Mouse (Mus musculus): Measurements from ENCODE around the gene Map10. TPM values are rescaled to one million over a fixed set of nuclear protein-coding genes. Genes with fewer than 3 reads are reported as not detected.

Map10 gene
- polyA plus RNA-seq, 1 experiment from 2014 or later, result 0.78 TPM

DNA sequence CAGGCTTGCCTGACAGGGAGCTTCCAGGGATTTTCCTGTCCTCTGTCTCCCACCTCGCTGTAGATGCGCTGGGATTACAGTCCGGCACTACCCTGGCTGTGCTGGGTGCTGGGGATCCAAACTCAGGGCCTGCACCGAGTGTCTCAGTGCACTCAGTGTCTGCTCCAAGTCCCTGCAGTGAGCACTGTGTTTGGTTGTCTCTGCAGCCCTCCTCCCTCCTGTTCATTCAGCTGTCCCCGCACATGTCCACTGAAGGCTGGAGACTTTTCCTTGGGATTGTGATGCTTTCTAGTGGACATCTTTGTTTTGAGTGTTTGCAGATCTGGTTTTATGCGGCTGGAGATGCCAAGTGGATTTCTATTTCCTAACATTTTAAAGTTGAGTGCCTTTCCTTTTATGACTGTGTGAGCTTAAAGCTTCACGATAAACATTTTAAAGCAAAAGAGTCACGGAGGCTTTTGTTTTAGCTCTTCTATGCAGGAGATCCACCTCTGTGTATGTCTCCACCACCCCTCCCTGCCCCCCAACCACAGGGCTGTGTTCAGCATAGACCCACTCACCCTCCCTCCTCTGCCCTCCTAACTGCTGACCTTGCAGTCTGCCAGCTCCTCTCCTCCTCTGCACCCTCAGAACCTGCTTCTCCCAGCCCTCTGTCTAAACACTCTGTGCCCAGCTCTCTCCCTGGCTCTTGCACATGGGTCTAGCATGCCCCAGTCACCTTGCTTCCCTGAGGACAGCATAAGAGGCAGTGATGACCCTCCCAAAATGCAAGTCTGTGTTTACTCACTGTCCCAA is 9.4 kb downstream of the Map10 start:
- no peaks in the 10 kb centered on the region for H3K27me3 ChIP-seq (ENCODE audit: control insufficient read depth, insufficient read depth, low read depth, low read length)
- H3K9me3 ChIP-seq (replicated peaks; ENCODE audit: control insufficient read depth, low read length), result no peaks in the 10 kb centered on the region
- H3K4me3 ChIP-seq (ENCODE audit: low read depth, low read length), result no peak overlapping the region
- H3K4me1 ChIP-seq (ENCODE audit: control insufficient read depth, low read depth, low read length), result no peaks in the 10 kb centered on the region
- H3K27ac ChIP-seq (ENCODE audit: low read length), result no peak overlapping the region
- no peak overlapping the region for H3K9ac ChIP-seq (ENCODE audit: low read depth, low read length)
- WGBS (ENCODE audit: insufficient replicate concordance), result 74% methylated on average over 8 of the region's 8 CpGs
- no peak for ATAC-seq (ENCODE audit: low read depth)
- H3K4me2 ChIP-seq (ENCODE audit: low read depth, low read length), result no peak overlapping the region
- no peaks in the 10 kb centered on the region for H3K36me3 ChIP-seq (ENCODE audit: control insufficient read depth, insufficient read depth)

DNA sequence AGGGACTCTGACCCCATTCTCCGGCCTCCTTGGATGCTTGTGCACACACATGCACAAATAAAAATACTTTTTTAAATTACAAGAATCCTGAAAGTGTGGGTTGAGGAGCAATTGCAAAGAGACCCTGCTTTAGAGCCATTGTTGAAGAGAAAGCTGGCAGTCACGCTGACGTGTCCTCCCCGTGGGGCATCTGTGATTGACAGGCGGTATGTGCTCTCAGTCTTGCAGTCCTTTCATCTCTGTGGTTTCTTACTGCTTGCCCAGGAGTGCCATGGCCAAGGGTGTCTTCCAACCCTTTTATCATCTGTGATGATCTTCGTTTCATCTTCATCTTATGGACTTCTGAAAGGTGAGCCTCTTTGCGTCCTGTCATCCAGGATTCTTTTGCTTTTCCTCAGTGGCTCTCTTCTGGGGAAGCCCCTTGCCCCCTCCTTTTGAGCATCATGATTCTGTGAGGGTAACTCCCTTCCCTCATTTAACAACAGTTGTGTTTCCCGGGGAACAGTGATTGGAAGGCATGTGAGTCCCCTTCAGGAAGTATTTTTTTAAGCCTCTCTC is 11.3 kb downstream of the Map10 start:
- no peaks in the 10 kb centered on the region for H3K4me1 ChIP-seq (ENCODE audit: control insufficient read depth, low read depth, low read length)
- H3K36me3 ChIP-seq (ENCODE audit: control insufficient read depth, insufficient read depth), result no peaks in the 10 kb centered on the region
- H3K27ac ChIP-seq (ENCODE audit: low read length), result no peak overlapping the region
- no peak overlapping the region for H3K9ac ChIP-seq (ENCODE audit: low read depth, low read length)
- no peak for ATAC-seq (ENCODE audit: low read depth)
- H3K4me3 ChIP-seq (ENCODE audit: low read depth, low read length), result no peak overlapping the region
- no peak overlapping the region for H3K4me2 ChIP-seq (ENCODE audit: low read depth, low read length)
- H3K9me3 ChIP-seq (replicated peaks; ENCODE audit: control insufficient read depth, low read length), result no peaks in the 10 kb centered on the region
- 48% methylated on average over 8 of the region's 8 CpGs for WGBS (ENCODE audit: insufficient replicate concordance)
- no peaks in the 10 kb centered on the region for H3K27me3 ChIP-seq (ENCODE audit: control insufficient read depth, insufficient read depth, low read depth, low read length)

DNA sequence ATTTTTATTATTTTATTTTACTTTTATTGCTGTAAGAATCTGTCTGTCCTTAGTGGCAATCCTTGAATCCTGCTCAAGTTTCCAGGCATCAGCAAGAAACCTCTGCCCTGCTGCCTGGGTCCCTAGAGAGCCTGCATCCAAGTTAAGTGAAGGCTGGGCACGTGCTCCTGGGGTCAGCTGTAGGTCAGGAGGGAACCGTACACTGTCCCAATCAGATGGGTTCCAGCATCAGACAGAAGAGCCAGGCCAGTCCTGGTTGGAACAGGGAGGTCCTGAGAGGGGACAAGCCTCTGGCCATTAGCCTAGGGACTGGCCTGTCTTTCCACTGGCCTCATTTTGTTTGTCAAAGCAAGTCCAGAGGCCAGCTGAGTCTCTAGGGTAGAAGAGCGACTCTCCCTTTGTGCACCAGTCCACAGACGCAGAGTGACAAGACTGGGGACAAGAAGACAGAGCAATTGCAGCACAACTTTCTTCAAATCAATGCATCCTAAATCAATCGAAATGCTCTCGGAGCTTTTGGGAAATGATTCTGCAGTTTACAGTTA is 15.7 kb downstream of the Map10 start:
- Histone ChIP-seq H3K27me3 (ENCODE audit: control insufficient read depth, insufficient read depth, low read depth, low read length) (no peaks in the 10 kb centered on the region), H3K27ac (ENCODE audit: low read length) (no peak overlapping the region), H3K4me3 (ENCODE audit: low read depth, low read length) (no peak overlapping the region), H3K9ac (ENCODE audit: low read depth, low read length) (no peak overlapping the region), H3K9me3 (replicated peaks; ENCODE audit: control insufficient read depth, low read length) (no peaks in the 10 kb centered on the region), H3K4me2 (ENCODE audit: low read depth, low read length) (no peak overlapping the region), H3K36me3 (ENCODE audit: control insufficient read depth, insufficient read depth) (no peaks in the 10 kb centered on the region), H3K4me1 (ENCODE audit: control insufficient read depth, low read depth, low read length) (no peaks in the 10 kb centered on the region)
- no peak for ATAC-seq (ENCODE audit: low read depth)
- 60% methylated on average over 6 of the region's 6 CpGs for WGBS (ENCODE audit: insufficient replicate concordance)

DNA sequence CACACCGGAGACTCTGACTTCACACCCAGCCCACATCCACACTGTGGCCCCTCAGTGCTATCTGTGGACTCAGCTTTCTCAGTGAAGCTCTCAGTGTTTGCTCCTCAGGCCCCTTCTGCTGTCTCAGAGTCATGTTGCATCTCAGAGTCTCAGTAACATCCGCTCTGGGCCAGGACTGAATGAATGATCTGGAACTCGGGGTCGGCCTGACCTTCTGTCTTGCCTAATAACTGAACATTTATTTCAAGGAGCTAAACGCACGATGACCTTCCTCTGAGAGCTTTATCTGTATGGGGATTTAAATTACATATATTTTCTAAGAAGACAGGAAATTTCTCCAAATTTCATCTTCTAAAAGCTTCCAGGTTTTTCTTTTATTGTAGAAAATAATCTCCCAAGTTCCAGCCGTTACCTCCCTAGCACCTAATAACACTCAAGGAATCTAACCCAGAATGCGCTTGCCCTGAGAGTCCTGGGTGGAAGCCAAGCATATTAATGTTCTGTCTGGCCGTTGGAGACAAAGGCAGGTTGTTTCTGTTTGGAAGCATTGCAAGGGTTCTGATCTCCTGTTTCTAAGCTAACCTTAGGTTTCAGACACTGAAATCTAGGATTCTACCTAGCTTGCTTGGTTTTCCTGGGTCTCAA is 16.7 kb downstream of the Map10 start:
- no peak overlapping the region for H3K4me3 ChIP-seq (ENCODE audit: low read depth, low read length)
- H3K9me3 ChIP-seq (replicated peaks; ENCODE audit: control insufficient read depth, low read length), result no peaks in the 10 kb centered on the region
- H3K4me2 ChIP-seq (ENCODE audit: low read depth, low read length), result no peak overlapping the region
- no peaks in the 10 kb centered on the region for H3K4me1 ChIP-seq (ENCODE audit: control insufficient read depth, low read depth, low read length)
- no peak for ATAC-seq (ENCODE audit: low read depth)
- no peaks in the 10 kb centered on the region for H3K36me3 ChIP-seq (ENCODE audit: control insufficient read depth, insufficient read depth)
- no peak overlapping the region for H3K27ac ChIP-seq (ENCODE audit: low read length)
- H3K27me3 ChIP-seq (ENCODE audit: control insufficient read depth, insufficient read depth, low read depth, low read length), result no peaks in the 10 kb centered on the region
- no peak overlapping the region for H3K9ac ChIP-seq (ENCODE audit: low read depth, low read length)
- 61% methylated on average over 9 of the region's 9 CpGs for WGBS (ENCODE audit: insufficient replicate concordance)

DNA sequence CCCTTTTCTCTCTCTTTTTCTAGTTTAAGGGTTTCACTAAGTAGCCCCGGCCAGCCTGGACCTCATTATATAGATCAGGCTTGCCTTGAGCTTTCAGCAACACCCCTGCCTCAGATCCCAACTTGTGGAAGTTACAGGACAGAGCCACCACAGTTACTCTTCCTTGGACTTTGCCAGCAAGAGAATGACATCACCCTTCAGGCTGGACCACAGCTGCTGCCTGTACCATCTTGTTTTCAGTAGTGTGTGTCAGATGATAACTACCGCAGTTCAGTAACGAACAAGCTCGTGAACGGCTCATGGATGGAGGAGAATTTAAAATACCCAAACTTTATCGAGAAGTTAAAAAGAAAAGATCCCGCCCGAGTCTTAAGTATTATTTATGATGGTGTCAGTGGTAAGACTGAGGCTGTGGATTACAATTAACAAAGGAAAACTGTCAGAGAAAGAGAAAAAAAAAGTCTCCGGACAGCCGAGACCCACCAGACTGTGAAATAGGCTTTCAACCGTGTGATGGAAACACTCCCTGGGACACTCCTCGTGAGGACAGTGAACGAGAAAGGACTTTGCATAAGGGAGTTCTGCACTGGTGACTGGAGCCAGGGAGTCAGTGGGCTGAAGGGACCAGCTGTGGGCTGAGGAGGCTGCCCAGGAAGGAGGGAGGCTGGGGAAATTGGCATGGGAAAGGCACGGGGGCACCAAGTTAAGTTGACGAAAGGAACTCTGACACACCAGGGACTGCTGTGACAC is 20.7 kb downstream of the Map10 start:
- Histone ChIP-seq H3K27me3 (ENCODE audit: control insufficient read depth, insufficient read depth, low read depth, low read length) (no peaks in the 10 kb centered on the region), H3K36me3 (ENCODE audit: control insufficient read depth, insufficient read depth) (no peaks in the 10 kb centered on the region), H3K4me1 (ENCODE audit: control insufficient read depth, low read depth, low read length) (no peaks in the 10 kb centered on the region), H3K4me3 (ENCODE audit: low read depth, low read length) (no peak overlapping the region), H3K9me3 (replicated peaks; ENCODE audit: control insufficient read depth, low read length) (no peaks in the 10 kb centered on the region), H3K4me2 (ENCODE audit: low read depth, low read length) (no peak overlapping the region), H3K27ac (ENCODE audit: low read length) (no peak overlapping the region), H3K9ac (ENCODE audit: low read depth, low read length) (no peak overlapping the region)
- no peak for ATAC-seq (ENCODE audit: low read depth)
- 62% methylated on average over 15 of the region's 15 CpGs for WGBS (ENCODE audit: insufficient replicate concordance)

DNA sequence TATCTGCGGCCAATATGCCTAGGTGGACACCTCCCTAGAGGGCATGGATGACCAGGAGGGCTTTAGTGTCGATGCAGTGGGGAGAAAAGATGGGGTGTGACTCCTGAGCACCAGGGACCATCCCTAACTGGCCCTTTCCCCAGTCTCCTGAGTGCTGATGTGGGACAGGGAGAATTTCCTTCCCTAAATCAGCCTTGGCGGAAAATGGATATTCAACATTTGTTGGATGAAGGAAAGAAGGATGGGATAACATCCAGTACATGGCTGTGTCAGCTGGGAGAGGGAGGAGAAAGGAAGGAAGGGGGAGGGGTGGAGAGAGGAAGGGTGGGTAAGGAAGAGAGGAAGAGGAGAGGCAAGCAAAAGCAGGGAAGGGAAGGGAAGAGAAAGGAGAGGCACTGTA is 21.3 kb downstream of the Map10 start:
- Histone ChIP-seq H3K4me3 (ENCODE audit: low read depth, low read length) (no peak overlapping the region), H3K4me2 (ENCODE audit: low read depth, low read length) (no peak overlapping the region), H3K27ac (ENCODE audit: low read length) (no peak overlapping the region), H3K27me3 (ENCODE audit: control insufficient read depth, insufficient read depth, low read depth, low read length) (no peaks in the 10 kb centered on the region), H3K9me3 (replicated peaks; ENCODE audit: control insufficient read depth, low read length) (no peaks in the 10 kb centered on the region), H3K36me3 (ENCODE audit: control insufficient read depth, insufficient read depth) (no peaks in the 10 kb centered on the region), H3K9ac (ENCODE audit: low read depth, low read length) (no peak overlapping the region), H3K4me1 (ENCODE audit: control insufficient read depth, low read depth, low read length) (no peaks in the 10 kb centered on the region)
- no peak for ATAC-seq (ENCODE audit: low read depth)
- 57% methylated on average over 3 of the region's 3 CpGs for WGBS (ENCODE audit: insufficient replicate concordance)

DNA sequence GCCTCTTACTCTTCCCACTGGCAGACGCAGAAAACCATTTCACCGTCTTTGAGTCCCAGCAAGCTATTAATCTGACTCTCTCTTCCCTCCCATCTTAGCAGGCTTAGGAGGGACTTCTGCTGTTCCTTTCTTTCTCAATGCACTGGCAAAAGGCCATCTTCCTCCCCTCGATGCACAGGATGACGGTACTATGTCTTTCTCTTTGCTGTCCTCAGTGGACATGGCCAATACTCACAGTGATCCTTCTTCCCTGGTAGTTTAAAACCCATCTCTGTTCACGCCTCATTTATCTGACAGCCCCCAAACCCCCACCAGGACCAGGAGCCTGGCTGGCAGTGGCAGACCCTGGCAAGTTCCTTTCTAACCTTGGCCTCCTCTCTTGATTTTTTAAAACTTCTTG is 22.8 kb downstream of the Map10 start:
- no peaks in the 10 kb centered on the region for H3K36me3 ChIP-seq (ENCODE audit: control insufficient read depth, insufficient read depth)
- no peak overlapping the region for H3K4me3 ChIP-seq (ENCODE audit: low read depth, low read length)
- no peaks in the 10 kb centered on the region for H3K9me3 ChIP-seq (replicated peaks; ENCODE audit: control insufficient read depth, low read length)
- no peak overlapping the region for H3K9ac ChIP-seq (ENCODE audit: low read depth, low read length)
- no peaks in the 10 kb centered on the region for H3K27me3 ChIP-seq (ENCODE audit: control insufficient read depth, insufficient read depth, low read depth, low read length)
- 56% methylated on average over 5 of the region's 5 CpGs for WGBS (ENCODE audit: insufficient replicate concordance)
- no peak overlapping the region for H3K27ac ChIP-seq (ENCODE audit: low read length)
- H3K4me2 ChIP-seq (ENCODE audit: low read depth, low read length), result no peak overlapping the region
- no peaks in the 10 kb centered on the region for H3K4me1 ChIP-seq (ENCODE audit: control insufficient read depth, low read depth, low read length)
- no peak for ATAC-seq (ENCODE audit: low read depth)

DNA sequence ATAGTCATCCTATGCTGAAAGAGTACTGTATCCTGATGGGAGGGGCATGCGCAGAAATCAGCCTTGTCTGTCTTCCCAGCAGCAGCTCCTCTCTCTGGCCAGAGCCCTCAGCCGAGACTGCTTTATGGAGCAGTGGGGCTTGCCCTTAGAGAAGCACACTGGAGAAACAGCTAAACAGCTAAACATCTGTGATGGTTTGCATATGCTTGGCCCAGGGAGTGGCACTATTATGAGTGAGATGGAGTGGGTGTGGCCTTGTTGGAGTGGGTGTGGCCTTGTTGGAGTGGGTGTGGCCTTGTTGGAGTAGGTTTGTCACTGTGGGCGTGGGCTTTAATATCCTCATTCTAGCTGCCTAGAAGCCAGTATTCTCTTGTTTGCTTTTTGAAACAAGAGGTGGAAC is 23.6 kb downstream of the Map10 start:
- no peaks in the 10 kb centered on the region for H3K36me3 ChIP-seq (ENCODE audit: control insufficient read depth, insufficient read depth)
- H3K9me3 ChIP-seq (replicated peaks; ENCODE audit: control insufficient read depth, low read length), result no peaks in the 10 kb centered on the region
- no peaks in the 10 kb centered on the region for H3K4me1 ChIP-seq (ENCODE audit: control insufficient read depth, low read depth, low read length)
- no peak overlapping the region for H3K27ac ChIP-seq (ENCODE audit: low read length)
- 66% methylated on average over 3 of the region's 3 CpGs for WGBS (ENCODE audit: insufficient replicate concordance)
- no peak overlapping the region for H3K4me2 ChIP-seq (ENCODE audit: low read depth, low read length)
- no peaks in the 10 kb centered on the region for H3K27me3 ChIP-seq (ENCODE audit: control insufficient read depth, insufficient read depth, low read depth, low read length)
- ATAC-seq (ENCODE audit: low read depth), result no peak
- H3K9ac ChIP-seq (ENCODE audit: low read depth, low read length), result no peak overlapping the region
- no peak overlapping the region for H3K4me3 ChIP-seq (ENCODE audit: low read depth, low read length)

All from liver, embryonic 16.5 days (tissue).